Mouse (Mus musculus) testis, adult 2 months (tissue): ENCODE results near the gene Nfrkb. TPM values are rescaled to one million over a fixed set of nuclear protein-coding genes. Genes with fewer than 3 reads are reported as not detected.

Experiments
- H3K27ac ChIP-seq: fragments of 200-500 bp; 2 replicates; pipeline ENCODE4 v1.5.1; 2012; ENCODE audit warnings: low read depth, low read length; ENCODE audit not compliant: control insufficient read depth, insufficient read depth
- H3K27me3 ChIP-seq: fragments of 200-500 bp; 2 replicates; pipeline ENCODE4 v1.6.1; 2012; ENCODE audit warnings: mild to moderate bottlenecking, low read length, moderate library complexity; ENCODE audit not compliant: control insufficient read depth, insufficient read depth
- H3K36me3 ChIP-seq: fragments of 200-500 bp; 2 replicates; pipeline ENCODE4 v1.6.1; 2012; ENCODE audit warnings: mild to moderate bottlenecking, low read length; ENCODE audit not compliant: control insufficient read depth, insufficient read depth
- H3K4me1 ChIP-seq: fragments of 200-500 bp; 2 replicates; pipeline ENCODE4 v1.6.1; 2012; ENCODE audit warnings: low read length; ENCODE audit not compliant: control insufficient read depth, insufficient read depth
- H3K4me3 ChIP-seq: fragments of 200-500 bp; 2 replicates; pipeline ENCODE4 v1.5.1; 2012; ENCODE audit warnings: low read depth, mild to moderate bottlenecking, low read length, moderate library complexity, mixed read lengths; ENCODE audit not compliant: control insufficient read depth
- CTCF ChIP-seq: fragments of 200-500 bp; IDR thresholded peaks from 2 replicates; pipeline ENCODE4 v1.5.1; 2012; ENCODE audit warnings: low read depth, mild to moderate bottlenecking, inconsistent platforms, low read length, moderate library complexity; ENCODE audit not compliant: control insufficient read depth, insufficient read depth, insufficient replicate concordance
- POLR2A ChIP-seq: fragments of 200-500 bp; IDR thresholded peaks from 2 replicates; pipeline ENCODE4 v1.6.1; 2012; ENCODE audit warnings: low read depth, mild to moderate bottlenecking, inconsistent platforms, low read length, moderate library complexity; ENCODE audit not compliant: control insufficient read depth
- polyA plus RNA-seq: library from polyadenylated mRNA; depleted of rRNA; stranded (reverse); fragments of >200 nt; gene quantifications from 2 replicates; pipeline ENCODE4 v1.2.3, GENCODE M21; 2012

The Nfrkb gene
- polyA plus RNA-seq, 1 experiment, result 16.7 TPM

- Histone ChIP-seq H3K4me1 (no peaks in the 10 kb centered on the region), H3K36me3 (no peaks in the 10 kb centered on the region; the same call in 1 of the 2 replicates), H3K4me3 (no peak overlapping the region), H3K27ac (no peak overlapping the region), H3K27me3 (no peaks in the 10 kb centered on the region)
- no peak for TF ChIP-seq CTCF
- no peak for TF ChIP-seq POLR2A
These were observed 31.9 kb upstream of the Nfrkb start for GRCm38 (mm10) chr9:31354051-31354450.

- Histone ChIP-seq H3K4me3 (no peak overlapping the region), H3K27me3 (no peaks in the 10 kb centered on the region), H3K27ac (no peak overlapping the region), H3K4me1 (no peaks in the 10 kb centered on the region), H3K36me3 (no peaks in the 10 kb centered on the region)
- no peak for TF ChIP-seq POLR2A
- TF ChIP-seq CTCF, result no peak
These were observed 22.0 kb upstream of the Nfrkb start for GRCm38 (mm10) chr9:31363698-31364609.

- Histone ChIP-seq H3K27me3 (no peaks in the 10 kb centered on the region), H3K36me3 (no peaks in the 10 kb centered on the region), H3K27ac (no peak overlapping the region), H3K4me1 (no peaks in the 10 kb centered on the region), H3K4me3 (no peak overlapping the region)
- TF ChIP-seq POLR2A (no peak), CTCF (no peak)
These were observed 20.9 kb upstream of the Nfrkb start for GRCm38 (mm10) chr9:31365086-31365485.

- Histone ChIP-seq H3K4me1 (no peaks in the 10 kb centered on the region), H3K36me3 (no peaks in the 10 kb centered on the region; the same call in 1 of the 2 replicates), H3K4me3 (no peak overlapping the region), H3K27me3 (no peaks in the 10 kb centered on the region), H3K27ac (no peak overlapping the region)
- TF ChIP-seq CTCF, result no peak
- no peak for TF ChIP-seq POLR2A
These were observed 14.3 kb upstream of the Nfrkb start for GRCm38 (mm10) chr9:31371740-31372139.

- Histone ChIP-seq H3K36me3 (no peaks in the 10 kb centered on the region), H3K27ac (no peak overlapping the region), H3K4me1 (no peaks in the 10 kb centered on the region), H3K4me3 (no peak overlapping the region), H3K27me3 (no peaks in the 10 kb centered on the region)
- no peak for TF ChIP-seq POLR2A
- TF ChIP-seq CTCF, result no peak
These were observed 9.3 kb upstream of the Nfrkb start for GRCm38 (mm10) chr9:31376661-31377060.

- TF ChIP-seq POLR2A, result no peak
- no peak for TF ChIP-seq CTCF
- no peaks in the 10 kb centered on the region; the same call in 1 of the 2 replicates for H3K36me3 ChIP-seq
- H3K4me3 ChIP-seq, result peak overlapping the region; percentile 94
- H3K4me1 ChIP-seq, result peaks cover 7% of the 10 kb centered on the region
- no peaks in the 10 kb centered on the region for H3K27me3 ChIP-seq
- H3K27ac ChIP-seq, result no peak overlapping the region
These were observed 1.0 kb upstream of the Nfrkb start for GRCm38 (mm10) chr9:31384786-31385499.

GRCm38 (mm10) chr9:31385500-31385869 lies 507 bp upstream of the Nfrkb start:
- TF ChIP-seq CTCF (no peak), POLR2A (no peak)
- peak overlapping the region; percentile 94 for H3K4me3 ChIP-seq
- H3K36me3 ChIP-seq, result no peaks in the 10 kb centered on the region; the same call in 1 of the 2 replicates
- no peaks in the 10 kb centered on the region for H3K27me3 ChIP-seq
- peaks cover 7% of the 10 kb centered on the region for H3K4me1 ChIP-seq
- peak overlapping the region; percentile 79 for H3K27ac ChIP-seq
